Mouse (Mus musculus): ENCODE measurements around the gene Kpna7. TPM values are rescaled to one million over a fixed set of nuclear protein-coding genes. Genes with fewer than 3 reads are reported as not detected.

Kpna7 gene
- not detected for polyA plus RNA-seq (2017; shearing (Covaris generic))

DNA sequence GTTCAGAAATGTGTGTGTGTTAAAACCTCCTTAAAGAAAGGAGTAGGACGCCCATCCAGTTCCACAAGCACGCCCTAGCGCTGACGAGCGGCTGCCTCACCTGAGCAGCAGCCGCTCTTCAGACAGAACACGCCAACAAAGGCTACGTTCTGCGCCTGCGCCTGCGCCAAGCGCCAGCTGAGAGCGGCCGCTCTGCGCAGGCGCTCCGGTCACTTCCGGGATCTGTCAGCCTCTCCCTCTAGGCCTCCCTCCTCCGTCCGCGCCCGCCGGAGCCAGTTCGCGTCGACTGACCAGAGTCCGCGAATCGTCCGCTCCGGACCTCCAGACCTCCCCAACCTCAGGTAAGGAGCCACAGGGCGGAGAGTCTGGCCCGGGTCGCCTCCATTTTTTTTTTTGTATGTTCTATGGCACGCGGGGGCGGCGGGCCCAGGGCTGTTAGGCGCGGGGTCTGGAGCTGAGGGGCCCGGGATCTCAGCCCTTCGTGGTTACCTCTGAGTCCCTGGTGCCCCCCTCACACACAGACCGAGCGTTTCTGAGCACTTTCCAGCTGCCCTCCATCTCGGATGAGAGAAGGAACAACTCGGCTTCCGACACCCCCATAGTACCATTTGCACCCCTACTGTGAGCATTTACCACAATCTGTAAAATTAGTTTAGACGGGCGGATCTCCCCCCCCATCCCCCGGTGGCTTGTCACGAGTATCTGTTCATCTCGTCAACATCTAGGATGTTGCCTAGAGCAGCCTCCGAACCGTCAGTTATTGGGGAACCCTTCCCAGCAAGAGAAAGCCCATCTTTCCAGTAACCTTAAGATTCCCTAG lies at the start of gene Kpna7, which contains the start of gene Arpc1a:
Gene Kpna7 (minus strand): TSS at position 399 of the 820 bp plus-strand sequence.
Gene Arpc1a (plus strand): TSS at position 199 of the 820 bp plus-strand sequence.

DNA sequence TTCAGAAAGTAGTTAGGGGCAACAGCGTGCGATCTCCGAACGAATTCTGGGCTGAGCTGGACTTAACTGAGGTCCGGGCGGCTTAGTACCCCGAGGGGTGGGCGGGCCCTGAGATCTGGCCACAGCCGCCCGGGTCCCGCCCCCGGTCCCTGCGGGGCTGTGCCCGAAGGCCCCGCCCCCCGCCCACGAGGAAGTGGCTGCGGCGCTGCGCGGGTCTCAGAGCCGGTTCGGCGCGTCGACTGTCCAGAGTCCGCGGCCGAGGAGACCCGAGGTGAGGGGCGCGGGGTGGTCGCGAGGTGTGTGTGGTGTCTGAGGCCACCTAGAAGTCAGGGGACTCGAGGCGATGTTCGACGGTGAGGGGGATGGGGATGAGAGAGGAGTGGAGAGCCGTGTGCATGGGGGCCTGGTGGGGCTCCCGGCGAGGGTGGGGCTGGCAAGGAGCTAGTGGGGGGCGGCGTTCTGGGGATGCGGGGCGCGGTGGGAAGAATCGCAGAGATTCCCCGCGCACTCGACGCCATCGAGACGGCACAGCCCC lies 30.3 kb upstream of the Kpna7 start, which contains the start of gene Arpc1b:
Gene Arpc1b (plus strand): TSS at position 145 of the 535 bp plus-strand sequence.

DNA sequence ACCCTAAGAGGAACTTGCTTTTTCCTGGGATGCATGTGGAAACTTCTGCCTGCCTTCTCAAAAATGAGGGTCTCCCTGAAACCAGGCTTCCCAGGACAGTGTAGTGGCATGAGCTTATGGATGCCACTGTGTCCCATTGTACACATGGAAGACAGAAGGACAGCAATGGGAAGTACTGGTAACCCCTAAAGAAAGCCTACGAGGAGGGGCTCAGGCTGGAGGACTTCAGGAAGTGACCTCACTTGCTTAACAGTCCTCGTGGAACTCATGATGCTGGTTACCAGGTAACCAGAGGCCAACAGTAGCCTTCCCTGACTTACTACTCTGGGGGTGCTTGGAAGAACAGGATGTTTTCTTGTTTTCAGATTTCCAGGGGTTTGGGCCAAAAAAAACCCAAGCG lies 41.1 kb downstream of the Kpna7 start, which contains the start of gene 1700018F24Rik:
Gene 1700018F24Rik (plus strand): TSS at position 301 of the 400 bp plus-strand sequence.

DNA sequence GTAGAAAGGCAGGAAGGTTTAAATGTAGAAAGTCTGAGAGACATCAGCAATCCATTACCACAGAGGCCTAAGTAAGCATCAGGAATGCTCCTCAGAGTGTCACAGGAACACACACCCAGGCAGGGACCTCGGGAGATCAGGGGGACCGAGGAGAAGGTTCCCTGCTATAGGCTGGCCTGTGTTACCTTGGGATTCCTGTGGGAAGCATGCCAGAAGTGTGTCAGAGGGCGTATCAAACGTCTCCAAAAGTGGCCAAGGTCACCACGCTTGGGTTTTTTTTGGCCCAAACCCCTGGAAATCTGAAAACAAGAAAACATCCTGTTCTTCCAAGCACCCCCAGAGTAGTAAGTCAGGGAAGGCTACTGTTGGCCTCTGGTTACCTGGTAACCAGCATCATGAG lies 51.4 kb downstream of the Kpna7 start, which contains the start of gene Gm4871:
Gene Gm4871 (minus strand): TSS at position 364 of the 400 bp plus-strand sequence.

DNA sequence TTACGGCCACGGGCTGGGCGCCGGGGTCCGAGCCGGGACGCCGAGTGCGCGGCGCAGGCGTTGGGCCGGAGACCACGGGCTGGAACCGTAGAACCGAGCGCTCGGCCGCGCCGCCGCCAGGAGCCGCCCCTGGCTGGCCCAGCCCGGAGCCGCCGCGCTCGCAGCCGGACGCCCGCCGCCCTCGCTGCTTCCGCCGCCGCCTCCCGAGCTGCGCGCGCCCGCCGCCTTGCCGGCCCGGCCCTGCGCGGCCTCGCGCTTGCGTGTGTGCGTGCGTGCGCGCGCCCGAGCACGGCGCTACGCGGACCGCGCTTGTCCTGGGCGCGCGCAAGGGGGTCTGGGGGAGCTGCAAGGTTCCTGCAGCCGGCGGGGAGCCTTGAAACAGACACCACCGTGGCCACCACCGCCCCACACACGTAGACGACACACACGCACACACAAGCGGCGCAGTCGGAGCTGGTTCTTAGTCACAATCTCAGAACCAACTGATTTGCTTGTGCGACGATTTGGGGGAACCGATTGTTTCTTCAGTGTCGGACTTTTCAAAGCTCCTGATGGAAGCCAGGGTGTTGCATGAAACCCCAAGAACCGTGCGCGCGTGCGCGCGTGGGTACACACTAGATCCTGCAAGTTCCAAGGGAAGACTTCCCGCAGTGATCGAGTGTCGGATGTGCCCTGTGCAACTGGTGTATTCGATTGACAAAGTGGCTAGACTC lies 118.0 kb downstream of the Kpna7 start, which contains the start of gene Smurf1:
Gene Smurf1 (minus strand): TSS at position 209 of the 713 bp plus-strand sequence.

Other genes starting within 250 kb of the Kpna7 start
- 3.1 TPM for gene Smurf1, start 118.2 kb downstream of the Kpna7 start, polyA plus RNA-seq (2017; shearing (Covaris generic))
- not detected for gene Gm4871, start 51.3 kb downstream of the Kpna7 start, polyA plus RNA-seq (2017; shearing (Covaris generic))
- not detected for gene 1700018F24Rik, start 41.0 kb downstream of the Kpna7 start, polyA plus RNA-seq (2017; shearing (Covaris generic))
- gene Arpc1a, start 200 bp downstream of the Kpna7 start, polyA plus RNA-seq (2017; shearing (Covaris generic)) = 86.7 TPM
- gene Arpc1b, start 30.2 kb upstream of the Kpna7 start, polyA plus RNA-seq (2017; shearing (Covaris generic)) = 1,387 TPM
- 52.0 TPM for gene Pdap1, start 56.2 kb upstream of the Kpna7 start, polyA plus RNA-seq (2017; shearing (Covaris generic))
- 186 TPM for gene Bud31, start 56.3 kb upstream of the Kpna7 start, polyA plus RNA-seq (2017; shearing (Covaris generic))
- gene Ptcd1, start 83.1 kb upstream of the Kpna7 start, polyA plus RNA-seq (2017; shearing (Covaris generic)) = 30.4 TPM
- 39.7 TPM for gene Cpsf4, start 83.2 kb upstream of the Kpna7 start, polyA plus RNA-seq (2017; shearing (Covaris generic))
- 421 TPM for gene Atp5j2, start 108.0 kb upstream of the Kpna7 start, polyA plus RNA-seq (2017; shearing (Covaris generic))
- gene Zkscan14, start 117.8 kb upstream of the Kpna7 start, polyA plus RNA-seq (2017; shearing (Covaris generic)) = 30.2 TPM
- 9.6 TPM for gene Zkscan5, start 120.5 kb upstream of the Kpna7 start, polyA plus RNA-seq (2017; shearing (Covaris generic))
- gene Zfp655, start 147.7 kb upstream of the Kpna7 start, polyA plus RNA-seq (2017; shearing (Covaris generic)) = 63.2 TPM
- gene Zscan25, start 196.5 kb upstream of the Kpna7 start, polyA plus RNA-seq (2017; shearing (Covaris generic)) = 0.96 TPM

All from inflammation-experienced regulatory T-cells, adult 16 weeks (primary cell).